Mouse (Mus musculus): ENCODE data around the gene Adprhl2.

- TF ChIP-seq POLR2A (IDR thresholded peaks at IDR 0.05; ENCODE audit: low read depth, low read length) (no peak), CTCF (IDR thresholded peaks at IDR 0.05; ENCODE audit: extremely low read depth, insufficient read length, insufficient replicate concordance, low read depth, low read length) (no peak)
Observed at GRCm38 (mm10) chr4:126286492-126286891, 35.0 kb downstream of the Adprhl2 start, which contains the start of gene Col8a2.

Data from small intestine, adult 2 months (tissue).